Comparison of ENCODE assay signal across 18 mouse cellular contexts in genomic region chr10:111103512-111103911, GRCm38 (mm10).
DNase-seq lines count a peak whose midpoint lies in the region; ATAC-seq and TF ChIP-seq lines count a peak whose summit lies in the region.
"Had no signal": no experiment of that assay in that cellular context is flagged by ENCODE, and none has a peak within 500 bp of the region (broad histone marks: within the 10 kb centered on the region; RNA-seq: fewer than 3 reads in every experiment).

No protein-coding gene starts in this region.

- TF ChIP-seq EP300 in MEL (IDR thresholded peaks at IDR 0.05; ENCODE audit: low read depth in 1 of 2, low read length in 2 of 2): no peak

- DNase-seq in heart, embryonic 10.5 days (ENCODE audit: low spot score): no peak
- DNase-seq in MEL (ENCODE audit: low read depth, low spot score): peak; percentile 50
- no peak for DNase-seq in forebrain, embryonic 10.5 days (ENCODE audit: extremely low spot score, low spot score)
- no peak for DNase-seq in layer of hippocampus, postnatal 14 days (ENCODE audit: low spot score in 2 of 2)
- DNase-seq: cerebellum, adult 11-12 months; cerebellum, postnatal 14 days; kidney, adult 2 months; kidney, postnatal 10 days; layer of hippocampus, postnatal 36 days; thymus, adult 18-20 months; thymus, postnatal 36 days had no signal

- no peak overlapping the region for H3K4me3 ChIP-seq in heart, embryonic 15.5 days
- H3K4me3 ChIP-seq in heart, embryonic 10.5 days: no peak overlapping the region
- peak overlapping the region; percentile 66 to 77 for H3K4me3 ChIP-seq in MEL (ENCODE audit: control insufficient read depth in 1 of 2, insufficient read depth in 1 of 2, low read depth in 2 of 2, low read length in 2 of 2)
- H3K4me3 ChIP-seq in liver, embryonic 12.5 days: no peak overlapping the region
- H3K4me3 ChIP-seq in macrophage (ENCODE audit: inconsistent target): no peak overlapping the region
- no peak overlapping the region for H3K4me3 ChIP-seq in forebrain, embryonic 10.5 days
- H3K4me3 ChIP-seq: embryonic facial prominence, embryonic 12.5 days; forebrain, embryonic 12.5 days; midbrain, embryonic 13.5 days had no signal

- H3K4me1 ChIP-seq in heart, embryonic 15.5 days (replicated peaks): peaks cover 16% of the 10 kb centered on the region
- H3K4me1 ChIP-seq in heart, embryonic 10.5 days: peaks cover 19% of the 10 kb centered on the region; the same call in 1 of the 2 replicates
- peaks cover 2 to 14% of the 10 kb centered on the region in 2 experiments for H3K4me1 ChIP-seq in MEL (ENCODE audit: control insufficient read depth in 1 of 2, insufficient read depth in 2 of 2, low read length in 2 of 2)
- peaks cover 12% of the 10 kb centered on the region for H3K4me1 ChIP-seq in liver, embryonic 12.5 days
- H3K4me1 ChIP-seq in forebrain, embryonic 10.5 days: peaks cover 15% of the 10 kb centered on the region
- H3K4me1 ChIP-seq: embryonic facial prominence, embryonic 12.5 days had no signal

- no peaks in the 10 kb centered on the region for H3K79me2 ChIP-seq in MEL (ENCODE audit: control insufficient read depth, insufficient read depth, low read length, poor library complexity)
- H3K79me2 ChIP-seq in macrophage (ENCODE audit: inconsistent target): peaks cover 50% of the 10 kb centered on the region

- TF ChIP-seq RAD21 in MEL (IDR thresholded peaks at IDR 0.05; ENCODE audit: low read depth, low read length): no peak

- WGBS in heart, embryonic 15.5 days: 72% methylated on average over 5 of the region's 5 CpGs
- whole genome bisulfite sequencing in heart, embryonic 10.5 days: 71% methylated on average over 5 of the region's 5 CpGs
- WGBS in liver, embryonic 12.5 days (ENCODE audit: insufficient replicate concordance): 48% methylated on average over 5 of the region's 5 CpGs
- WGBS in macrophage (ENCODE audit: missing documents): 48% methylated on average over 5 of the region's 5 CpGs
- 90% methylated on average over 5 of the region's 5 CpGs for WGBS in forebrain, embryonic 10.5 days

- no peak for TF ChIP-seq POLR2A in MEL (IDR thresholded peaks at IDR 0.05; ENCODE audit: control insufficient read depth in 1 of 2, insufficient read depth in 1 of 2, low read depth in 1 of 2, low read length in 2 of 2, poor library complexity in 1 of 2)

- H3K27me3 ChIP-seq in heart, embryonic 15.5 days: no peaks in the 10 kb centered on the region
- no peaks in the 10 kb centered on the region for H3K27me3 ChIP-seq in heart, embryonic 10.5 days (ENCODE audit: insufficient read depth, poor library complexity, severe bottlenecking)
- no peaks in the 10 kb centered on the region for H3K27me3 ChIP-seq in MEL (ENCODE audit: control insufficient read depth in 1 of 2, insufficient read depth in 2 of 2, low read length in 2 of 2)
- H3K27me3 ChIP-seq in liver, embryonic 12.5 days (replicated peaks): 0 out of 2 replicates have a peak, but pooled peaks cover 14% of the 10 kb centered on the region
- H3K27me3 ChIP-seq in forebrain, embryonic 10.5 days (ENCODE audit: poor library complexity, severe bottlenecking): no peaks in the 10 kb centered on the region
- H3K27me3 ChIP-seq: embryonic facial prominence, embryonic 12.5 days; forebrain, embryonic 12.5 days; midbrain, embryonic 13.5 days had no signal

- H3K36me3 ChIP-seq in heart, embryonic 15.5 days: no peaks in the 10 kb centered on the region
- no peaks in the 10 kb centered on the region for H3K36me3 ChIP-seq in heart, embryonic 10.5 days
- H3K36me3 ChIP-seq in MEL (ENCODE audit: control insufficient read depth in 1 of 2, insufficient read depth in 2 of 2, low read length in 2 of 2): peaks cover 0 to 11% of the 10 kb centered on the region in 2 experiments; a peak in 2 of 4 replicates
- H3K36me3 ChIP-seq in liver, embryonic 12.5 days: no peaks in the 10 kb centered on the region
- H3K36me3 ChIP-seq in macrophage (ENCODE audit: inconsistent target): no peaks in the 10 kb centered on the region
- no peaks in the 10 kb centered on the region for H3K36me3 ChIP-seq in forebrain, embryonic 10.5 days (replicated peaks)
- H3K36me3 ChIP-seq: embryonic facial prominence, embryonic 12.5 days; forebrain, embryonic 12.5 days; midbrain, embryonic 13.5 days had no signal

- TF ChIP-seq CTCF in MEL (IDR thresholded peaks at IDR 0.05 in 2 of 3, conservative IDR thresholded peaks at IDR 0.05 in 1 of 3; ENCODE audit: control insufficient read depth in 1 of 3, insufficient read depth in 1 of 3, low read depth in 2 of 3, low read length in 3 of 3, poor library complexity in 1 of 3, severe bottlenecking in 1 of 3): no peak

- no peak overlapping the region for H3K4me2 ChIP-seq in heart, embryonic 15.5 days
- peak overlapping the region; percentile 64 for H3K4me2 ChIP-seq in liver, embryonic 12.5 days
- H3K4me2 ChIP-seq: embryonic facial prominence, embryonic 12.5 days; forebrain, embryonic 12.5 days; hindbrain, embryonic 14.5 days; midbrain, embryonic 13.5 days had no signal

- no peaks in the 10 kb centered on the region for H3K9me3 ChIP-seq in heart, embryonic 15.5 days (replicated peaks)
- no peaks in the 10 kb centered on the region for H3K9me3 ChIP-seq in heart, embryonic 10.5 days
- no peaks in the 10 kb centered on the region for H3K9me3 ChIP-seq in MEL (replicated peaks; ENCODE audit: insufficient read depth, low read length)
- no peaks in the 10 kb centered on the region for H3K9me3 ChIP-seq in liver, embryonic 12.5 days (replicated peaks)
- no peaks in the 10 kb centered on the region for H3K9me3 ChIP-seq in forebrain, embryonic 10.5 days
- H3K9me3 ChIP-seq: embryonic facial prominence, embryonic 12.5 days; forebrain, embryonic 12.5 days; midbrain, embryonic 13.5 days had no signal

- ATAC-seq in heart, embryonic 15.5 days (replicated peaks; ENCODE audit: insufficient number of reproducible peaks, insufficient read depth, low FRiP score, low read depth): no peak
- no peak for ATAC-seq in liver, embryonic 12.5 days
- ATAC-seq: midbrain, embryonic 13.5 days had no signal

- H3K9ac ChIP-seq in heart, embryonic 15.5 days: no peak overlapping the region
- H3K9ac ChIP-seq in MEL (ENCODE audit: control insufficient read depth, low read depth, low read length, poor library complexity, severe bottlenecking): peak overlapping the region; percentile 50; the same call in 1 of the 2 replicates
- H3K9ac ChIP-seq in liver, embryonic 12.5 days: no peak overlapping the region
- H3K9ac ChIP-seq: embryonic facial prominence, embryonic 12.5 days; forebrain, embryonic 12.5 days; hindbrain, embryonic 14.5 days; midbrain, embryonic 13.5 days had no signal

- peak overlapping the region; percentile 39; the same call in 1 of the 2 replicates for H3K27ac ChIP-seq in heart, embryonic 15.5 days
- H3K27ac ChIP-seq in heart, embryonic 10.5 days: no peak overlapping the region
- peak overlapping the region; percentile 49 for H3K27ac ChIP-seq in MEL (ENCODE audit: control insufficient read depth, low read depth, low read length)
- H3K27ac ChIP-seq in liver, embryonic 12.5 days: no peak overlapping the region
- peak overlapping the region; percentile 67 for H3K27ac ChIP-seq in macrophage
- no peak overlapping the region for H3K27ac ChIP-seq in forebrain, embryonic 10.5 days
- H3K27ac ChIP-seq: embryonic facial prominence, embryonic 12.5 days; forebrain, embryonic 12.5 days; hindbrain, embryonic 14.5 days; midbrain, embryonic 13.5 days had no signal

TF ChIP-seq in MEL, 35 proteins besides CTCF, POLR2A, EP300 and RAD21:
- TF ChIP-seq ZKSCAN1 (IDR thresholded peaks at IDR 0.05; ENCODE audit: low read depth, low read length) (no peak), E2F4 (IDR thresholded peaks at IDR 0.05; ENCODE audit: borderline replicate concordance, low read depth, low read length) (no peak), ZC3H11A (IDR thresholded peaks at IDR 0.05; ENCODE audit: low read depth, low read length) (no peak), MYC (IDR thresholded peaks at IDR 0.05; ENCODE audit: low read depth, low read length) (no peak), KAT2A (conservative IDR thresholded peaks at IDR 0.05; ENCODE audit: low read depth, low read length) (no peak), GATA1 (IDR thresholded peaks at IDR 0.05; ENCODE audit: low read depth, low read length) (no peak), POLR2AphosphoS2 (IDR thresholded peaks at IDR 0.05; ENCODE audit: low read length) (no peak), NELFE (IDR thresholded peaks at IDR 0.05; ENCODE audit: low read depth, low read length) (no peak), HCFC1 (IDR thresholded peaks at IDR 0.05; ENCODE audit: low read depth, low read length) (no peak), MAX (IDR thresholded peaks at IDR 0.05; ENCODE audit: low read length) (no peak), MAFK (IDR thresholded peaks at IDR 0.05; ENCODE audit: borderline replicate concordance, low read depth, low read length) (no peak), CHD1 (IDR thresholded peaks at IDR 0.05; ENCODE audit: low read depth, low read length) (0 out of 2 replicates have a peak, but pooled peaks have one; percentile 27), JUND (IDR thresholded peaks at IDR 0.05; ENCODE audit: low read depth, low read length) (no peak), UBTF (IDR thresholded peaks at IDR 0.05; ENCODE audit: borderline replicate concordance, insufficient read depth, low read depth, low read length) (no peak), ELF1 (IDR thresholded peaks at IDR 0.05; ENCODE audit: low read depth, low read length) (no peak), MEF2A (IDR thresholded peaks at IDR 0.05; ENCODE audit: extremely low read depth, insufficient replicate concordance, low read depth, low read length, poor library complexity, severe bottlenecking) (no peak), SIN3A (IDR thresholded peaks at IDR 0.05; ENCODE audit: low read length) (no peak; the same call in 1 of the 2 replicates), MAZ (IDR thresholded peaks at IDR 0.05; ENCODE audit: low read depth, low read length) (no peak), TBP (IDR thresholded peaks at IDR 0.05; ENCODE audit: low read depth, low read length) (no peak), USF1 (IDR thresholded peaks at IDR 0.05; ENCODE audit: low read depth, low read length) (no peak), TAL1 (IDR thresholded peaks at IDR 0.05; ENCODE audit: low read length) (no peak), SMC3 (IDR thresholded peaks at IDR 0.05; ENCODE audit: low read depth, low read length) (0 out of 2 replicates have a peak, but pooled peaks have one; percentile 16), MXI1 (IDR thresholded peaks at IDR 0.05; ENCODE audit: low read depth, low read length) (0 out of 2 replicates have a peak, but pooled peaks have one; percentile 18)
TF ChIP-seq in MEL: peak in this region for 3.

Comparison
In these comparisons a context has a peak if more than half of its experiments do, and no peak if none do; other contexts are left out.
1. H3K27ac ChIP-seq: peak in heart, embryonic 15.5 days (single experiment), MEL (single experiment) and macrophage (single experiment); none in heart, embryonic 10.5 days (single experiment), liver, embryonic 12.5 days (single experiment) and forebrain, embryonic 10.5 days (single experiment).
2. H3K4me3 ChIP-seq: peak in MEL (2 of 2); none in heart, embryonic 15.5 days (single experiment), heart, embryonic 10.5 days (single experiment), liver, embryonic 12.5 days (single experiment), macrophage (single experiment) and forebrain, embryonic 10.5 days (single experiment).